Mouse (Mus musculus) stomach, embryonic 14.5 days (tissue): ENCODE data around the gene Rassf4. TPM values are rescaled to one million over a fixed set of nuclear protein-coding genes. Genes with fewer than 3 reads are reported as not detected.

Experiments used
- ATAC-seq: fragments of 200-750 bp; cut with Nextera tagmentation; 2 replicates; pipeline ENCODE4 v1.8.0; 2017; ENCODE audit warnings: low read depth, moderate TSS enrichment; ENCODE audit not compliant: insufficient number of reproducible peaks, insufficient read depth, low FRiP score
- H3K27ac ChIP-seq: fragments of 300-500 bp; sonication (generic); 2 replicates; pipeline ENCODE4 v1.5.1; 2014; ENCODE audit warnings: mild to moderate bottlenecking, low read length, moderate library complexity, mixed read lengths
- H3K27me3 ChIP-seq: fragments of 300-500 bp; sonication (generic); 2 replicates; pipeline ENCODE4 v1.6.1; 2014; ENCODE audit warnings: low read length, control low read depth, mixed read lengths; ENCODE audit not compliant: control insufficient read depth, insufficient read depth
- H3K36me3 ChIP-seq: fragments of 300-500 bp; sonication (generic); 2 replicates; pipeline ENCODE4 v1.6.1; 2014; ENCODE audit warnings: mild to moderate bottlenecking, control low read depth, low read length, moderate library complexity, mixed read lengths; ENCODE audit not compliant: control insufficient read depth, insufficient read depth
- H3K4me1 ChIP-seq: fragments of 300-500 bp; sonication (generic); 2 replicates; pipeline ENCODE4 v1.6.1; 2014; ENCODE audit warnings: low read length, control low read depth, mixed read lengths; ENCODE audit not compliant: control insufficient read depth, insufficient read depth
- H3K4me2 ChIP-seq: fragments of 300-500 bp; sonication (generic); replicated peaks from 2 replicates; pipeline ENCODE4 v1.6.1; 2014; ENCODE audit warnings: low read depth, low read length, control low read depth
- H3K4me3 ChIP-seq: fragments of 300-500 bp; sonication (generic); 2 replicates; pipeline ENCODE4 v1.5.1; 2014; ENCODE audit warnings: low read depth, low read length, control low read depth
- H3K9ac ChIP-seq: fragments of 300-500 bp; sonication (generic); replicated peaks from 2 replicates; pipeline ENCODE4 v1.6.1; 2014; ENCODE audit warnings: low read depth, mild to moderate bottlenecking, control low read depth, low read length, moderate library complexity, mixed read lengths
- H3K9me3 ChIP-seq: fragments of 300-500 bp; sonication (generic); 2 replicates; pipeline ENCODE4 v1.6.1; 2016; ENCODE audit warnings: low read depth, low read length, control low read depth; ENCODE audit not compliant: control insufficient read depth
- WGBS: fragments of 180-500 bp; shearing (Covaris S2); extraction: QIAGEN DNeasy Blood & Tissue Kit; methylation state at CpG from one replicate; pipeline ENCODE4 v1.1.7; 2014; 5-methylcytosine and 5-hydroxymethylcytosine counted together
- polyA plus RNA-seq: library from polyadenylated mRNA; unstranded; fragments of >200 nt; fragmentation: Nextera tagmentation; extraction: Ambion mirVana; gene quantifications from 2 replicates; pipeline ENCODE4 v1.2.1, GENCODE M21; 2014

Rassf4 gene
- polyA plus RNA-seq, 1 experiment from 2014 or later: 13.1 TPM

- Histone ChIP-seq H3K27me3 (no peaks in the 10 kb centered on the region), H3K4me3 (no peak overlapping the region), H3K36me3 (no peaks in the 10 kb centered on the region), H3K4me1 (peaks cover 11% of the 10 kb centered on the region; the same call in 1 of the 2 replicates), H3K27ac (no peak overlapping the region), H3K4me2 (no peak overlapping the region), H3K9ac (no peak overlapping the region), H3K9me3 (no peaks in the 10 kb centered on the region)
- ATAC-seq: no peak
- WGBS: 46% methylated on average over 11 of the region's 11 CpGs
These were observed 4.9 kb downstream of the Rassf4 start for GRCm38 (mm10) chr6:116668682-116669470.

- Histone ChIP-seq H3K27me3 (no peaks in the 10 kb centered on the region), H3K9me3 (no peaks in the 10 kb centered on the region), H3K4me3 (no peak overlapping the region), H3K4me2 (no peak overlapping the region), H3K36me3 (no peaks in the 10 kb centered on the region), H3K4me1 (peaks cover 8% of the 10 kb centered on the region; the same call in 1 of the 2 replicates), H3K9ac (no peak overlapping the region), H3K27ac (no peak overlapping the region)
- no peak for ATAC-seq
- WGBS: 79% methylated on average over 3 of the region's 3 CpGs
These were observed 6.4 kb downstream of the Rassf4 start for GRCm38 (mm10) chr6:116667382-116667781.

- WGBS: 67% methylated on average over 3 of the region's 3 CpGs
- no peak overlapping the region for H3K4me2 ChIP-seq
- no peak overlapping the region for H3K27ac ChIP-seq
- no peak overlapping the region for H3K9ac ChIP-seq
- H3K9me3 ChIP-seq: no peaks in the 10 kb centered on the region
- ATAC-seq: no peak
- no peak overlapping the region for H3K4me3 ChIP-seq
- no peaks in the 10 kb centered on the region for H3K36me3 ChIP-seq
- H3K4me1 ChIP-seq: peaks cover 8% of the 10 kb centered on the region; the same call in 1 of the 2 replicates
- no peaks in the 10 kb centered on the region for H3K27me3 ChIP-seq
These were observed 6.9 kb downstream of the Rassf4 start for GRCm38 (mm10) chr6:116666892-116667291.

- Histone ChIP-seq H3K4me2 (no peak overlapping the region), H3K4me1 (peaks cover 6% of the 10 kb centered on the region; the same call in 1 of the 2 replicates), H3K36me3 (no peaks in the 10 kb centered on the region), H3K9ac (no peak overlapping the region), H3K4me3 (no peak overlapping the region), H3K27me3 (no peaks in the 10 kb centered on the region), H3K27ac (no peak overlapping the region), H3K9me3 (no peaks in the 10 kb centered on the region)
- ATAC-seq: no peak
- 83% methylated on average over 12 of the region's 12 CpGs for WGBS
These were observed 7.5 kb downstream of the Rassf4 start for GRCm38 (mm10) chr6:116666085-116666750.

GRCm38 (mm10) chr6:116664830-116665229, 8.9 kb downstream of the Rassf4 start:
- no peaks in the 10 kb centered on the region for H3K4me1 ChIP-seq

GRCm38 (mm10) chr6:116664031-116664430, 9.7 kb downstream of the Rassf4 start:
- Histone ChIP-seq H3K4me1 (no peaks in the 10 kb centered on the region), H3K4me2 (no peak overlapping the region), H3K9me3 (no peaks in the 10 kb centered on the region), H3K9ac (no peak overlapping the region), H3K27me3 (no peaks in the 10 kb centered on the region), H3K36me3 (no peaks in the 10 kb centered on the region), H3K4me3 (no peak overlapping the region), H3K27ac (no peak overlapping the region)
- ATAC-seq: no peak
- 75% methylated on average over 6 of the region's 6 CpGs for WGBS

More at GRCm38 (mm10) chr6:116664830-116665229, 8.9 kb downstream of the Rassf4 start:
- Histone ChIP-seq H3K9ac (no peak overlapping the region), H3K27me3 (no peaks in the 10 kb centered on the region), H3K4me2 (no peak overlapping the region), H3K4me3 (no peak overlapping the region), H3K27ac (no peak overlapping the region), H3K36me3 (no peaks in the 10 kb centered on the region), H3K9me3 (no peaks in the 10 kb centered on the region)
- ATAC-seq: no peak
- WGBS: 70% methylated on average over 3 of the region's 3 CpGs

- Histone ChIP-seq H3K27me3 (no peaks in the 10 kb centered on the region), H3K36me3 (no peaks in the 10 kb centered on the region), H3K9ac (no peak overlapping the region), H3K4me3 (no peak overlapping the region), H3K4me2 (no peak overlapping the region), H3K9me3 (no peaks in the 10 kb centered on the region), H3K4me1 (no peaks in the 10 kb centered on the region), H3K27ac (no peak overlapping the region)
- WGBS: 80% methylated on average over 2 of the region's 2 CpGs
- ATAC-seq: no peak
These were observed 10.4 kb downstream of the Rassf4 start for GRCm38 (mm10) chr6:116663364-116663763.

- Histone ChIP-seq H3K4me2 (no peak overlapping the region), H3K9ac (no peak overlapping the region), H3K4me3 (no peak overlapping the region), H3K4me1 (peaks cover 15% of the 10 kb centered on the region), H3K27me3 (no peaks in the 10 kb centered on the region), H3K36me3 (no peaks in the 10 kb centered on the region), H3K9me3 (no peaks in the 10 kb centered on the region), H3K27ac (no peak overlapping the region)
- no peak; the same call in 1 of the 2 replicates for ATAC-seq
- 62% methylated on average over 9 of the region's 9 CpGs for WGBS
These were observed 19.9 kb downstream of the Rassf4 start for GRCm38 (mm10) chr6:116653684-116654454.
